Mouse (Mus musculus) MEL (cell line): Measurements from ENCODE around the gene Peli2. TPM values are rescaled to one million over a fixed set of nuclear protein-coding genes. Genes with fewer than 3 reads are reported as not detected.

Source experiments
- DNase-seq: peaks from one replicate; pipeline ENCODE4 v3.0.0; 2011; ENCODE audit warnings: low read depth, low spot score
- H3K27ac ChIP-seq: 2 replicates; pipeline ENCODE4 v1.5.1; 2012; ENCODE audit warnings: low read depth, mild to moderate bottlenecking, control low read depth, low read length, moderate library complexity; ENCODE audit not compliant: control insufficient read depth
- H3K27me3 ChIP-seq, 2 experiments: fragments of 150-350 bp in 1 of 2; sonication (generic) in 1 of 2; 2 replicates each; pipeline ENCODE4 v1.6.1; 2012; ENCODE audit warnings: low read length in 2 of 2, mild to moderate bottlenecking in 2 of 2, improper control_type of control experiment in 1 of 2, moderate library complexity in 1 of 2; ENCODE audit not compliant: insufficient read depth in 2 of 2, control insufficient read depth in 1 of 2
- H3K36me3 ChIP-seq, 2 experiments: 2 replicates each; pipeline ENCODE4 v1.6.1; 2012 to 2014; ENCODE audit warnings: low read length in 2 of 2, improper control_type of control experiment in 1 of 2, inconsistent platforms in 1 of 2, mild to moderate bottlenecking in 1 of 2; ENCODE audit not compliant: insufficient read depth in 2 of 2, control insufficient read depth in 1 of 2
- H3K4me1 ChIP-seq, 2 experiments: fragments of 150-350 bp in 1 of 2; sonication (generic) in 1 of 2; 2 replicates each; pipeline ENCODE4 v1.6.1; 2012; ENCODE audit warnings: low read length in 2 of 2, improper control_type of control experiment in 1 of 2, mild to moderate bottlenecking in 1 of 2; ENCODE audit not compliant: insufficient read depth in 2 of 2, control insufficient read depth in 1 of 2
- H3K4me3 ChIP-seq, 2 experiments: fragments of 150-350 bp in 1 of 2; sonication (generic) in 1 of 2; 2 replicates each; pipeline ENCODE4 v1.5.1; 2012; ENCODE audit warnings: low read depth in 2 of 2, low read length in 2 of 2, mild to moderate bottlenecking in 2 of 2, moderate library complexity in 2 of 2, control low read depth in 1 of 2, improper control_type of control experiment in 1 of 2; ENCODE audit not compliant: control insufficient read depth in 1 of 2, insufficient read depth in 1 of 2
- H3K79me2 ChIP-seq: 2 replicates; pipeline ENCODE4 v1.6.1; 2012; ENCODE audit warnings: mild to moderate bottlenecking, low read length, moderate library complexity; ENCODE audit not compliant: control insufficient read depth, poor library complexity, insufficient read depth
- H3K9ac ChIP-seq: 2 replicates; pipeline ENCODE4 v1.6.1; 2012; ENCODE audit warnings: low read depth, mild to moderate bottlenecking, control low read depth, low read length, moderate library complexity; ENCODE audit not compliant: control insufficient read depth, poor library complexity, severe bottlenecking
- H3K9me3 ChIP-seq: fragments of 150-350 bp; sonication (generic); replicated peaks from 2 replicates; pipeline ENCODE4 v1.6.1; 2012; ENCODE audit warnings: mild to moderate bottlenecking, low read length, improper control_type of control experiment, moderate library complexity; ENCODE audit not compliant: insufficient read depth
- CHD1 ChIP-seq: IDR thresholded peaks from 2 replicates; pipeline ENCODE4 v1.6.1; 2012; ENCODE audit warnings: low read depth, mild to moderate bottlenecking, inconsistent platforms, low read length, improper control_type of control experiment
- CHD2 ChIP-seq: IDR thresholded peaks from 2 replicates; pipeline ENCODE4 v1.6.1; 2011; ENCODE audit warnings: low read length, improper control_type of control experiment
- CTCF ChIP-seq, 3 experiments: IDR thresholded peaks in 2 of 3; conservative IDR thresholded peaks in 1 of 3; 2 replicates each; pipeline ENCODE4 v1.5.1; 2011 to 2012; ENCODE audit warnings: low read length in 3 of 3, low read depth in 2 of 3, mild to moderate bottlenecking in 2 of 3, improper control_type of control experiment in 1 of 3, inconsistent platforms in 1 of 3, mixed read lengths in 1 of 3, moderate library complexity in 1 of 3; ENCODE audit not compliant: control insufficient read depth in 1 of 3, insufficient read depth in 1 of 3, poor library complexity in 1 of 3, severe bottlenecking in 1 of 3
- E2F4 ChIP-seq: IDR thresholded peaks from 2 replicates; pipeline ENCODE4 v1.6.1; 2011; ENCODE audit warnings: low read depth, low read length, improper control_type of control experiment, borderline replicate concordance
- ELF1 ChIP-seq: IDR thresholded peaks from 2 replicates; pipeline ENCODE4 v1.6.1; 2014; ENCODE audit warnings: low read depth, mild to moderate bottlenecking, inconsistent platforms, low read length, improper control_type of control experiment, moderate library complexity
- ETS1 ChIP-seq: IDR thresholded peaks from 2 replicates; pipeline ENCODE4 v1.6.1; 2012; ENCODE audit warnings: low read depth, mild to moderate bottlenecking, inconsistent platforms, low read length, improper control_type of control experiment, moderate library complexity
- JUND ChIP-seq: IDR thresholded peaks from 2 replicates; pipeline ENCODE4 v1.6.1; 2011; ENCODE audit warnings: low read depth, mild to moderate bottlenecking, improper control_type of control experiment, low read length
- KAT2A ChIP-seq: conservative IDR thresholded peaks from 2 replicates; pipeline ENCODE4 v1.6.1; 2012; ENCODE audit warnings: low read depth, low read length, improper control_type of control experiment, inconsistent platforms
- MAFK ChIP-seq: IDR thresholded peaks from 2 replicates; pipeline ENCODE4 v1.6.1; 2011; ENCODE audit warnings: low read depth, mild to moderate bottlenecking, low read length, improper control_type of control experiment, borderline replicate concordance
- MEF2A ChIP-seq: IDR thresholded peaks from 2 replicates; pipeline ENCODE4 v1.6.1; 2014; ENCODE audit warnings: low read depth, mild to moderate bottlenecking, inconsistent platforms, low read length, improper control_type of control experiment; ENCODE audit not compliant: poor library complexity, insufficient replicate concordance, severe bottlenecking; ENCODE audit errors: extremely low read depth
- MYC ChIP-seq: IDR thresholded peaks from 2 replicates; pipeline ENCODE4 v1.6.1; 2011; ENCODE audit warnings: low read depth, mild to moderate bottlenecking, low read length, improper control_type of control experiment, moderate library complexity
- NELFE ChIP-seq: IDR thresholded peaks from 2 replicates; pipeline ENCODE4 v1.6.1; 2011; ENCODE audit warnings: low read depth, low read length, improper control_type of control experiment
- POLR2A ChIP-seq, 2 experiments: IDR thresholded peaks; 2 replicates each; pipeline ENCODE4 v1.6.1; 2011 to 2012; ENCODE audit warnings: low read length in 2 of 2, mild to moderate bottlenecking in 2 of 2, control low read depth in 1 of 2, improper control_type of control experiment in 1 of 2, low read depth in 1 of 2, moderate library complexity in 1 of 2; ENCODE audit not compliant: control insufficient read depth in 1 of 2, insufficient read depth in 1 of 2, poor library complexity in 1 of 2
- TAL1 ChIP-seq: IDR thresholded peaks from 2 replicates; pipeline ENCODE4 v1.6.1; 2012; ENCODE audit warnings: mild to moderate bottlenecking, inconsistent platforms, low read length, moderate library complexity, mixed read lengths
- TBP ChIP-seq: IDR thresholded peaks from 2 replicates; pipeline ENCODE4 v1.8.0; 2011; ENCODE audit warnings: low read depth, low read length, improper control_type of control experiment
- TCF12 ChIP-seq: IDR thresholded peaks from 2 replicates; pipeline ENCODE4 v1.6.1; 2014; ENCODE audit warnings: low read depth, mild to moderate bottlenecking, inconsistent platforms, low read length, improper control_type of control experiment, moderate library complexity
- USF1 ChIP-seq: IDR thresholded peaks from 2 replicates; pipeline ENCODE4 v1.6.1; 2014; ENCODE audit warnings: low read depth, mild to moderate bottlenecking, inconsistent platforms, low read length, improper control_type of control experiment, moderate library complexity
- ZC3H11A ChIP-seq: IDR thresholded peaks from 2 replicates; pipeline ENCODE4 v1.6.1; 2012; ENCODE audit warnings: low read depth, mild to moderate bottlenecking, inconsistent platforms, low read length, improper control_type of control experiment
- ZMIZ1 ChIP-seq: IDR thresholded peaks from 2 replicates; pipeline ENCODE4 v1.6.1; 2012; ENCODE audit warnings: low read depth, mild to moderate bottlenecking, inconsistent platforms, low read length, improper control_type of control experiment, moderate library complexity
- ZNF384 ChIP-seq: IDR thresholded peaks from 2 replicates; pipeline ENCODE4 v1.6.1; 2012; ENCODE audit warnings: low read depth, mild to moderate bottlenecking, inconsistent platforms, low read length, improper control_type of control experiment
- polyA plus RNA-seq, 2 experiments: library from polyadenylated mRNA; stranded (reverse) in 1 of 2; unstranded in 1 of 2; fragments of >175 nt in 1 of 2; fragments of >200 nt in 1 of 2; gene quantifications; 2 replicates each; pipeline versions ENCODE4 v1.2.1 to v1.2.4; 2012; ENCODE audit warnings: low replicate concordance in 2 of 2, low read depth in 1 of 2; ENCODE audit not compliant: insufficient read length in 2 of 2, insufficient read depth in 1 of 2, missing spikeins in 1 of 2
- total RNA-seq: library from RNA; depleted of rRNA; stranded (reverse); fragments of 300-350 nt; gene quantifications from 2 replicates; pipeline ENCODE4 v1.2.3, GENCODE M21; 2012

Gene Peli2
- total and polyA plus RNA-seq, 3 experiments = not detected

- H3K79me2 ChIP-seq = no peaks in the 10 kb centered on the region
- no peak for TF ChIP-seq POLR2A (IDR thresholded peaks at IDR 0.05; ENCODE audit: control insufficient read depth in 1 of 2, insufficient read depth in 1 of 2, low read depth in 1 of 2, low read length in 2 of 2, poor library complexity in 1 of 2)
- no peak overlapping the region for H3K4me3 ChIP-seq
- DNase-seq = no peak
- no peaks in the 10 kb centered on the region for H3K36me3 ChIP-seq
- H3K9ac ChIP-seq = no peak overlapping the region
- H3K9me3 ChIP-seq = no peaks in the 10 kb centered on the region
- no peaks in the 10 kb centered on the region for H3K4me1 ChIP-seq
- H3K27me3 ChIP-seq = no peaks in the 10 kb centered on the region
- no peak overlapping the region for H3K27ac ChIP-seq
Measured at GRCm38 (mm10) chr14:48211526-48211925, 90.9 kb downstream of the Peli2 start.

- no peak for DNase-seq
- Histone ChIP-seq H3K4me1 (no peaks in the 10 kb centered on the region), H3K4me3 (no peak overlapping the region), H3K27me3 (no peaks in the 10 kb centered on the region), H3K79me2 (no peaks in the 10 kb centered on the region), H3K27ac (no peak overlapping the region), H3K36me3 (no peaks in the 10 kb centered on the region), H3K9ac (no peak overlapping the region), H3K9me3 (no peaks in the 10 kb centered on the region)
- TF ChIP-seq CHD1 = no peak
- no peak for TF ChIP-seq TAL1
- TF ChIP-seq TCF12 = no peak
- TF ChIP-seq USF1 = no peak
- no peak for TF ChIP-seq ZMIZ1
- TF ChIP-seq ZC3H11A = no peak
- TF ChIP-seq E2F4 = no peak
- TF ChIP-seq MEF2A = no peak
- TF ChIP-seq CHD2 = no peak
- TF ChIP-seq JUND = no peak
- no peak for TF ChIP-seq CTCF (IDR thresholded peaks at IDR 0.05 in 2 of 3, conservative IDR thresholded peaks at IDR 0.05 in 1 of 3; ENCODE audit: control insufficient read depth in 1 of 3, insufficient read depth in 1 of 3, low read depth in 2 of 3, low read length in 3 of 3, poor library complexity in 1 of 3, severe bottlenecking in 1 of 3)
- no peak for TF ChIP-seq KAT2A
- no peak for TF ChIP-seq NELFE
- no peak for TF ChIP-seq MYC
Measured at GRCm38 (mm10) chr14:48212839-48213238, 92.2 kb downstream of the Peli2 start.

- Histone ChIP-seq H3K36me3 (no peaks in the 10 kb centered on the region), H3K79me2 (no peaks in the 10 kb centered on the region), H3K9me3 (no peaks in the 10 kb centered on the region)
- TF ChIP-seq ZNF384 (no peak), ETS1 (no peak), MAFK (no peak), TAL1 (no peak), POLR2A (IDR thresholded peaks at IDR 0.05; ENCODE audit: control insufficient read depth in 1 of 2, insufficient read depth in 1 of 2, low read depth in 1 of 2, low read length in 2 of 2, poor library complexity in 1 of 2) (no peak), TBP (no peak), ELF1 (no peak)
- TF ChIP-seq, all 39 proteins: peak for 0
- Histone ChIP-seq H3K4me3 (no peak overlapping the region), H3K9ac (no peak overlapping the region), H3K27ac (no peak overlapping the region), H3K27me3 (no peaks in the 10 kb centered on the region), H3K4me1 (no peaks in the 10 kb centered on the region)
- DNase-seq = no peak
Measured at GRCm38 (mm10) chr14:48213593-48213992, 93.0 kb downstream of the Peli2 start.
